Comparison of ENCODE assay signal across 8 mouse cellular contexts in genomic region chr12:111164310-111164751, GRCm38 (mm10). TPM values are rescaled to one million over a fixed set of nuclear protein-coding genes. Genes with fewer than 3 reads are reported as not detected.
DNase-seq lines count a peak whose midpoint lies in the region; ATAC-seq and TF ChIP-seq lines count a peak whose summit lies in the region.

No protein-coding gene starts in this region.

- no peak for TF ChIP-seq POLR2A in bone marrow, adult 2 months (IDR thresholded peaks at IDR 0.05; ENCODE audit: borderline replicate concordance, control insufficient read depth, low read depth, low read length)

- peak overlapping the region; percentile 9; the same call in 1 of the 2 replicates for H3K27ac ChIP-seq in bone marrow, adult 2 months (ENCODE audit: control insufficient read depth, insufficient read depth, low read depth, low read length, poor library complexity)
- peak overlapping the region; percentile 88 for H3K27ac ChIP-seq in embryonic facial prominence, embryonic 15.5 days (replicated peaks)
- peak overlapping the region; percentile 52; the same call in 1 of the 2 replicates for H3K27ac ChIP-seq in limb, embryonic 13.5 days
- H3K27ac ChIP-seq in midbrain, embryonic 15.5 days: peak overlapping the region; percentile 89

- peak; percentile 76 for ATAC-seq in embryonic facial prominence, embryonic 15.5 days (ENCODE audit: insufficient number of reproducible peaks, low FRiP score, low TSS enrichment, low read depth)
- peak; percentile 85 for ATAC-seq in limb, embryonic 13.5 days (ENCODE audit: low FRiP score, low read depth)
- peak; percentile 80 for ATAC-seq in midbrain, embryonic 15.5 days (replicated peaks)

- TF ChIP-seq CTCF in bone marrow, adult 2 months (IDR thresholded peaks at IDR 0.05; ENCODE audit: control insufficient read depth, insufficient read depth, low read length): no peak

- H3K27me3 ChIP-seq in embryonic facial prominence, embryonic 15.5 days: no peaks in the 10 kb centered on the region
- no peaks in the 10 kb centered on the region for H3K27me3 ChIP-seq in limb, embryonic 13.5 days
- no peaks in the 10 kb centered on the region for H3K27me3 ChIP-seq in midbrain, embryonic 15.5 days (replicated peaks)

- H3K9me3 ChIP-seq in embryonic facial prominence, embryonic 15.5 days (replicated peaks): no peaks in the 10 kb centered on the region
- no peaks in the 10 kb centered on the region for H3K9me3 ChIP-seq in limb, embryonic 13.5 days
- no peaks in the 10 kb centered on the region for H3K9me3 ChIP-seq in midbrain, embryonic 15.5 days

- 5% methylated on average over 13 of the region's 13 CpGs for WGBS in bone marrow, adult 2 months
- 6% methylated on average over 13 of the region's 13 CpGs for WGBS in embryonic facial prominence, embryonic 15.5 days
- WGBS in limb, embryonic 13.5 days: 2% methylated on average over 13 of the region's 13 CpGs
- WGBS in midbrain, embryonic 15.5 days: under 1% methylated on average over 13 of the region's 13 CpGs

- peak overlapping the region; percentile 60 for H3K4me2 ChIP-seq in embryonic facial prominence, embryonic 15.5 days (replicated peaks)
- peak overlapping the region; percentile 63 for H3K4me2 ChIP-seq in limb, embryonic 13.5 days (replicated peaks)
- H3K4me2 ChIP-seq in midbrain, embryonic 15.5 days: peak overlapping the region; percentile 55

- H3K36me3 ChIP-seq in embryonic facial prominence, embryonic 15.5 days: no peaks in the 10 kb centered on the region
- no peaks in the 10 kb centered on the region for H3K36me3 ChIP-seq in limb, embryonic 13.5 days
- H3K36me3 ChIP-seq in midbrain, embryonic 15.5 days (replicated peaks): no peaks in the 10 kb centered on the region

- H3K9ac ChIP-seq in embryonic facial prominence, embryonic 15.5 days: no peak overlapping the region
- H3K9ac ChIP-seq in limb, embryonic 13.5 days: peak overlapping the region; percentile 43; the same call in 1 of the 2 replicates
- H3K9ac ChIP-seq in midbrain, embryonic 15.5 days: peak overlapping the region; percentile 34

- peak; percentile 89 for DNase-seq in 416B (ENCODE audit: low read depth)
- DNase-seq in heart, adult 9 months (ENCODE audit: low spot score in 2 of 2): peak; percentile 89 to 91
- peak; percentile 94 for DNase-seq in kidney, adult 9 months
- peak; percentile 77 to 84 for DNase-seq in spleen, adult 18-20 months

- peaks cover 11% of the 10 kb centered on the region for H3K4me1 ChIP-seq in bone marrow, adult 2 months (ENCODE audit: control insufficient read depth, insufficient read depth, low read length)
- H3K4me1 ChIP-seq in embryonic facial prominence, embryonic 15.5 days: peaks cover 45% of the 10 kb centered on the region
- H3K4me1 ChIP-seq in limb, embryonic 13.5 days: peaks cover 54% of the 10 kb centered on the region
- H3K4me1 ChIP-seq in midbrain, embryonic 15.5 days: peaks cover 64% of the 10 kb centered on the region

- peak overlapping the region; percentile 37 for H3K4me3 ChIP-seq in bone marrow, adult 2 months (replicated peaks; ENCODE audit: control insufficient read depth, low read depth, low read length)
- H3K4me3 ChIP-seq in embryonic facial prominence, embryonic 15.5 days (replicated peaks): peak overlapping the region; percentile 39
- H3K4me3 ChIP-seq in limb, embryonic 13.5 days: peak overlapping the region; percentile 34
- peak overlapping the region; percentile 33 for H3K4me3 ChIP-seq in midbrain, embryonic 15.5 days

RNA-seq across cellular contexts. Expression of gene Traf3, which starts 1.8 kb away (rescaled TPM):
- 2.4 and 9.2 TPM in 2 replicates for polyA plus RNA-seq in bone marrow, adult 2 months (2011; ENCODE audit: insufficient read depth, insufficient read length, low replicate concordance, missing spikeins)
- polyA plus RNA-seq in embryonic facial prominence, embryonic 15.5 days (2015; fragmentation: Nextera tagmentation; extraction: Ambion mirVana): 10.6 and 12.1 TPM in 2 replicates
- 10.5 and 11.2 TPM in 2 replicates for polyA plus RNA-seq in limb, embryonic 13.5 days (2015; fragmentation: Nextera tagmentation; extraction: Ambion mirVana)
- 20.7 and 20.8 TPM in 2 replicates for polyA plus RNA-seq in midbrain, embryonic 15.5 days (2015; fragmentation: Nextera tagmentation; extraction: Ambion mirVana)

RNA-seq across cellular contexts. Expression of gene 4930595D18Rik, which starts 20.0 kb away (rescaled TPM):
- not detected in 2 replicates for polyA plus RNA-seq in bone marrow, adult 2 months (2011; ENCODE audit: insufficient read depth, insufficient read length, low replicate concordance, missing spikeins)
- polyA plus RNA-seq in embryonic facial prominence, embryonic 15.5 days (2015; fragmentation: Nextera tagmentation; extraction: Ambion mirVana): not detected in 2 replicates
- not detected in 2 replicates for polyA plus RNA-seq in limb, embryonic 13.5 days (2015; fragmentation: Nextera tagmentation; extraction: Ambion mirVana)
- 0.21 TPM in 1 of 2 replicates, not detected in the other for polyA plus RNA-seq in midbrain, embryonic 15.5 days (2015; fragmentation: Nextera tagmentation; extraction: Ambion mirVana)

Comparison
In these comparisons a context has a peak if more than half of its experiments do, and no peak if none do; other contexts are left out.
1. Peak in every context shown above with its lines: DNase-seq, ATAC-seq, H3K4me3 ChIP-seq and H3K27ac ChIP-seq.
2. H3K27ac ChIP-seq: peak in every context shown above with its lines; median percentile 89 in midbrain, embryonic 15.5 days; 88 in embryonic facial prominence, embryonic 15.5 days; 52 in limb, embryonic 13.5 days; 9 in bone marrow, adult 2 months.